7 mouse cellular contexts compared by ENCODE assay signal in genomic region chr9:54830624-54831023, GRCm38 (mm10). TPM values are rescaled to one million over a fixed set of nuclear protein-coding genes. Genes with fewer than 3 reads are reported as not detected.
DNase-seq lines count a peak whose midpoint lies in the region; ATAC-seq and TF ChIP-seq lines count a peak whose summit lies in the region.

No protein-coding gene starts in this region.

- H3K9me3 ChIP-seq in midbrain, postnatal 0 days (ENCODE audit: low read length): no peaks in the 10 kb centered on the region
- no peaks in the 10 kb centered on the region for H3K9me3 ChIP-seq in midbrain, embryonic 13.5 days
- no peaks in the 10 kb centered on the region for H3K9me3 ChIP-seq in limb, embryonic 14.5 days (ENCODE audit: control insufficient read depth, low read length)

- H3K4me1 ChIP-seq in midbrain, postnatal 0 days (ENCODE audit: insufficient read depth, low read length): no peaks in the 10 kb centered on the region
- H3K4me1 ChIP-seq in midbrain, embryonic 13.5 days (replicated peaks): no peaks in the 10 kb centered on the region
- H3K4me1 ChIP-seq in cerebellum, adult 2 months (ENCODE audit: control insufficient read depth, insufficient read depth, low read length): no peaks in the 10 kb centered on the region
- no peaks in the 10 kb centered on the region for H3K4me1 ChIP-seq in kidney, adult 2 months (ENCODE audit: control insufficient read depth, insufficient read depth, low read length)
- no peaks in the 10 kb centered on the region for H3K4me1 ChIP-seq in limb, embryonic 14.5 days (ENCODE audit: control insufficient read depth, insufficient read depth, low read length)

- peak; percentile 71 for DNase-seq in midbrain, postnatal 0 days (ENCODE audit: low spot score)
- peak; percentile 76 for DNase-seq in R1 (ENCODE audit: low read depth, low spot score)
- peak; percentile 10 to 20 for DNase-seq in cerebellum, adult 2 months
- peak; percentile 61 for DNase-seq in kidney, adult 2 months
- peak; percentile 69 for DNase-seq in limb, embryonic 14.5 days (ENCODE audit: low spot score)
- DNase-seq in splenic B cell, adult 2 months (ENCODE audit: low read depth, low spot score): peak; percentile 54

- no peak overlapping the region for H3K27ac ChIP-seq in midbrain, postnatal 0 days (ENCODE audit: low read depth, low read length)
- no peak overlapping the region for H3K27ac ChIP-seq in midbrain, embryonic 13.5 days
- H3K27ac ChIP-seq in cerebellum, adult 2 months (ENCODE audit: insufficient read depth, low read length): no peak overlapping the region
- no peak overlapping the region for H3K27ac ChIP-seq in kidney, adult 2 months (ENCODE audit: insufficient read depth, low read depth, low read length)
- H3K27ac ChIP-seq in limb, embryonic 14.5 days (replicated peaks; ENCODE audit: low read depth, low read length): no peak overlapping the region

- no peak for TF ChIP-seq POLR2A in cerebellum, adult 2 months (IDR thresholded peaks at IDR 0.05; ENCODE audit: borderline replicate concordance, insufficient read depth, low read length)
- TF ChIP-seq POLR2A in kidney, adult 2 months (IDR thresholded peaks at IDR 0.05; ENCODE audit: low read depth, low read length): no peak
- no peak for TF ChIP-seq POLR2A in limb, embryonic 14.5 days (IDR thresholded peaks at IDR 0.05; ENCODE audit: borderline replicate concordance, extremely low read depth, insufficient read depth, insufficient read length)

- WGBS in midbrain, postnatal 0 days: 48% methylated on average over 3 of the region's 3 CpGs
- WGBS in midbrain, embryonic 13.5 days: 42% methylated on average over 3 of the region's 3 CpGs
- 44% methylated on average over 3 of the region's 3 CpGs for WGBS in cerebellum, adult 2 months
- WGBS in kidney, adult 2 months: 45% methylated on average over 3 of the region's 3 CpGs
- 39% methylated on average over 3 of the region's 3 CpGs for WGBS in limb, embryonic 14.5 days

- H3K4me2 ChIP-seq in midbrain, postnatal 0 days (ENCODE audit: low read depth, low read length, poor library complexity, severe bottlenecking): no peak overlapping the region
- no peak overlapping the region for H3K4me2 ChIP-seq in midbrain, embryonic 13.5 days (replicated peaks)
- no peak overlapping the region for H3K4me2 ChIP-seq in limb, embryonic 14.5 days (replicated peaks; ENCODE audit: low read depth, low read length, severe bottlenecking)

- TF ChIP-seq CTCF in midbrain, postnatal 0 days (IDR thresholded peaks at IDR 0.05): peak; percentile 83
- peak; percentile 71 for TF ChIP-seq CTCF in cerebellum, adult 2 months (IDR thresholded peaks at IDR 0.05; ENCODE audit: borderline replicate concordance, insufficient read depth, low read depth, low read length)
- TF ChIP-seq CTCF in kidney, adult 2 months (conservative IDR thresholded peaks at IDR 0.05; ENCODE audit: insufficient read depth, insufficient read length, low read depth, low read length): peak; percentile 91

- ATAC-seq in midbrain, postnatal 0 days (ENCODE audit: low FRiP score): no peak
- no peak for ATAC-seq in midbrain, embryonic 13.5 days
- ATAC-seq in limb, embryonic 14.5 days (ENCODE audit: low FRiP score, low read depth): no peak

- H3K9ac ChIP-seq in midbrain, postnatal 0 days (replicated peaks; ENCODE audit: low read length, poor library complexity, severe bottlenecking): no peak overlapping the region
- H3K9ac ChIP-seq in midbrain, embryonic 13.5 days (replicated peaks): no peak overlapping the region
- H3K9ac ChIP-seq in limb, embryonic 14.5 days (ENCODE audit: low read depth, low read length, severe bottlenecking): no peak overlapping the region

- no peaks in the 10 kb centered on the region for H3K36me3 ChIP-seq in midbrain, postnatal 0 days (ENCODE audit: insufficient read depth, low read length)
- H3K36me3 ChIP-seq in midbrain, embryonic 13.5 days: no peaks in the 10 kb centered on the region
- no peaks in the 10 kb centered on the region for H3K36me3 ChIP-seq in kidney, adult 2 months (ENCODE audit: control insufficient read depth, insufficient read depth, low read length)
- H3K36me3 ChIP-seq in limb, embryonic 14.5 days (ENCODE audit: control insufficient read depth, insufficient read depth, low read length): no peaks in the 10 kb centered on the region
- no peaks in the 10 kb centered on the region for H3K36me3 ChIP-seq in splenic B cell, adult 2 months (ENCODE audit: control insufficient read depth, insufficient read depth, low read length, poor library complexity, severe bottlenecking)

- H3K4me3 ChIP-seq in midbrain, postnatal 0 days (ENCODE audit: low read depth, low read length): no peak overlapping the region
- H3K4me3 ChIP-seq in midbrain, embryonic 13.5 days (replicated peaks): no peak overlapping the region
- no peak overlapping the region for H3K4me3 ChIP-seq in cerebellum, adult 2 months (replicated peaks; ENCODE audit: insufficient read depth, low read depth, low read length)
- H3K4me3 ChIP-seq in kidney, adult 2 months (ENCODE audit: insufficient read depth, low read depth, low read length): no peak overlapping the region
- H3K4me3 ChIP-seq in limb, embryonic 14.5 days (replicated peaks; ENCODE audit: low read length): no peak overlapping the region

- no peaks in the 10 kb centered on the region for H3K27me3 ChIP-seq in midbrain, postnatal 0 days (ENCODE audit: insufficient read depth, low read length)
- H3K27me3 ChIP-seq in midbrain, embryonic 13.5 days: no peaks in the 10 kb centered on the region
- H3K27me3 ChIP-seq in cerebellum, adult 2 months (ENCODE audit: control insufficient read depth, insufficient read depth, low read length): no peaks in the 10 kb centered on the region
- no peaks in the 10 kb centered on the region for H3K27me3 ChIP-seq in kidney, adult 2 months (replicated peaks; ENCODE audit: control insufficient read depth, insufficient read depth, low read length)
- no peaks in the 10 kb centered on the region for H3K27me3 ChIP-seq in limb, embryonic 14.5 days (ENCODE audit: control insufficient read depth, insufficient read depth, low read length)
- H3K27me3 ChIP-seq in splenic B cell, adult 2 months (ENCODE audit: control insufficient read depth, insufficient read depth, low read length, poor library complexity, severe bottlenecking): no peaks in the 10 kb centered on the region; the same call in 1 of the 2 replicates

RNA-seq across cellular contexts. Expression of gene Ireb2, which starts 33.0 kb away (rescaled TPM):
- total RNA-seq in midbrain, postnatal 0 days (2014; rRNA removed): 38.5 and 58.1 TPM in 2 replicates
- polyA plus RNA-seq in midbrain, postnatal 0 days (2015; fragmentation: Nextera tagmentation; extraction: Ambion mirVana): 16.5 and 18.5 TPM in 2 replicates
- 49.5 and 53.1 TPM in 2 replicates for polyA plus RNA-seq in midbrain, embryonic 13.5 days (2015; fragmentation: Nextera tagmentation; extraction: Ambion mirVana)
- polyA plus RNA-seq in cerebellum, adult 2 months (2012; rRNA removed): 28.0 and 30.1 TPM in 2 replicates
- 8.6 and 10.0 TPM in 2 replicates for polyA plus RNA-seq in kidney, adult 2 months (2012; rRNA removed)
- 39.2 and 39.9 TPM in 2 replicates for polyA plus RNA-seq in limb, embryonic 14.5 days (2012; rRNA removed)
- polyA plus RNA-seq in limb, embryonic 14.5 days (2014; fragmentation: Nextera tagmentation; extraction: Ambion mirVana): 38.0 and 43.0 TPM in 2 replicates

Comparison
In these comparisons a context has a peak if more than half of its experiments do, and no peak if none do; other contexts are left out.
1. DNase-seq: peak in every context shown above with its lines; median percentile 76 in R1; 71 in midbrain, postnatal 0 days; 69 in limb, embryonic 14.5 days; 61 in kidney, adult 2 months; 54 in splenic B cell, adult 2 months; 15 in cerebellum, adult 2 months.